Mouse (Mus musculus): ENCODE data around the gene Opn3.

- TF ChIP-seq CTCF (IDR thresholded peaks at IDR 0.05; ENCODE audit: insufficient read depth, low read depth, low read length): no peak
- no peak for TF ChIP-seq POLR2A (IDR thresholded peaks at IDR 0.05; ENCODE audit: insufficient read depth, low read depth, low read length)
Measured at GRCm38 (mm10) chr1:175725771-175726170, 33.2 kb upstream of the Opn3 start.
